Mouse (Mus musculus) heart, embryonic 12.5 days (tissue): ENCODE data around the gene Pfkl. TPM values are rescaled to one million over a fixed set of nuclear protein-coding genes. Genes with fewer than 3 reads are reported as not detected.

ENCODE experiments used
- ATAC-seq: fragments of 200-750 bp; cut with Nextera tagmentation; 2 replicates; pipeline ENCODE4 v1.8.0; 2017; ENCODE audit warnings: moderate TSS enrichment, moderate library complexity; ENCODE audit not compliant: insufficient number of reproducible peaks, low FRiP score
- H3K27ac ChIP-seq: fragments of 300-500 bp; sonication (generic); 2 replicates; pipeline ENCODE4 v1.5.1; 2016; ENCODE audit warnings: mild to moderate bottlenecking, moderate library complexity; ENCODE audit not compliant: poor library complexity, severe bottlenecking
- H3K27me3 ChIP-seq: fragments of 300-500 bp; sonication (generic); replicated peaks from 2 replicates; pipeline ENCODE4 v1.6.1; 2016; ENCODE audit warnings: mild to moderate bottlenecking, moderate library complexity
- H3K36me3 ChIP-seq: fragments of 300-500 bp; sonication (generic); 2 replicates; pipeline ENCODE4 v1.6.1; 2016; ENCODE audit warnings: mild to moderate bottlenecking, moderate library complexity
- H3K4me1 ChIP-seq: fragments of 300-500 bp; sonication (generic); replicated peaks from 2 replicates; pipeline ENCODE4 v1.6.1; 2016; ENCODE audit warnings: mild to moderate bottlenecking
- H3K4me2 ChIP-seq: fragments of 300-500 bp; sonication (generic); 2 replicates; pipeline ENCODE4 v1.6.1; 2016; ENCODE audit warnings: mild to moderate bottlenecking, moderate library complexity
- H3K4me3 ChIP-seq: fragments of 300-500 bp; sonication (generic); 2 replicates; pipeline ENCODE4 v1.5.1; 2016; ENCODE audit warnings: mild to moderate bottlenecking
- H3K9ac ChIP-seq: fragments of 300-500 bp; sonication (generic); 2 replicates; pipeline ENCODE4 v1.6.1; 2016; ENCODE audit warnings: mild to moderate bottlenecking, moderate library complexity
- H3K9me3 ChIP-seq: fragments of 300-500 bp; sonication (generic); replicated peaks from 2 replicates; pipeline ENCODE4 v1.6.1; 2016; ENCODE audit warnings: mild to moderate bottlenecking, moderate library complexity
- WGBS: fragments of 180-500 bp; shearing (Covaris S2); methylation state at CpG from one replicate; pipeline ENCODE4 v1.1.7; 2016; 5-methylcytosine and 5-hydroxymethylcytosine counted together
- polyA plus RNA-seq: library from polyadenylated mRNA; unstranded; fragments of >200 nt; fragmentation: Nextera tagmentation; extraction: Ambion mirVana; gene quantifications from 2 replicates; pipeline ENCODE4 v1.2.1, GENCODE M21; 2016

The Pfkl gene
- polyA plus RNA-seq, 1 experiment from 2014 or later: 226 TPM

GRCm38 (mm10) chr10:78000200-78000599 is 9.7 kb downstream of the Pfkl start:
- Histone ChIP-seq H3K4me2 (no peak overlapping the region), H3K9ac (no peak overlapping the region), H3K36me3 (peaks cover 95% of the 10 kb centered on the region), H3K9me3 (no peaks in the 10 kb centered on the region), H3K27ac (no peak overlapping the region), H3K4me1 (peaks cover 7% of the 10 kb centered on the region), H3K4me3 (no peak overlapping the region), H3K27me3 (no peaks in the 10 kb centered on the region)
- no peak for ATAC-seq
- WGBS: 98% methylated on average over 5 of the region's 5 CpGs

GRCm38 (mm10) chr10:77995639-77996038 is 14.2 kb downstream of the Pfkl start:
- no peaks in the 10 kb centered on the region for H3K4me1 ChIP-seq
- no peak overlapping the region for H3K27ac ChIP-seq
- no peak for ATAC-seq
- no peaks in the 10 kb centered on the region for H3K27me3 ChIP-seq
- no peak overlapping the region for H3K9ac ChIP-seq
- H3K4me2 ChIP-seq: no peak overlapping the region
- H3K4me3 ChIP-seq: no peak overlapping the region
- no peaks in the 10 kb centered on the region for H3K9me3 ChIP-seq
- H3K36me3 ChIP-seq: peaks cover 97% of the 10 kb centered on the region
- 88% methylated on average over 3 of the region's 3 CpGs for WGBS

GRCm38 (mm10) chr10:77985775-77986174 is 24.1 kb downstream of the Pfkl start:
- Histone ChIP-seq H3K4me3 (no peak overlapping the region), H3K27ac (no peak overlapping the region), H3K27me3 (no peaks in the 10 kb centered on the region), H3K4me1 (peaks cover 8% of the 10 kb centered on the region), H3K4me2 (no peak overlapping the region), H3K9ac (no peak overlapping the region), H3K36me3 (peaks cover 51% of the 10 kb centered on the region), H3K9me3 (no peaks in the 10 kb centered on the region)
- WGBS: 76% methylated on average over 5 of the region's 5 CpGs
- ATAC-seq: no peak

GRCm38 (mm10) chr10:77984660-77985059 is 25.2 kb downstream of the Pfkl start:
- Histone ChIP-seq H3K9me3 (no peaks in the 10 kb centered on the region), H3K4me2 (no peak overlapping the region), H3K4me3 (no peak overlapping the region), H3K27me3 (no peaks in the 10 kb centered on the region), H3K27ac (no peak overlapping the region), H3K36me3 (peaks cover 43% of the 10 kb centered on the region), H3K9ac (no peak overlapping the region), H3K4me1 (peaks cover 8% of the 10 kb centered on the region)
- ATAC-seq: peak; percentile 49; the same call in 1 of the 2 replicates
- WGBS: under 1% methylated on average over 4 of the region's 4 CpGs

- Histone ChIP-seq H3K27ac (no peak within 1 kb of the TSS), H3K9me3 (no peaks in the 10 kb centered on the region), H3K4me2 (peak within 1 kb of the TSS; percentile 83), H3K4me1 (peaks cover 13% of the 10 kb centered on the region), H3K9ac (peak within 1 kb of the TSS; percentile 79), H3K36me3 (peaks cover 11% of the 10 kb centered on the region; the same call in 1 of the 2 replicates), H3K4me3 (peak within 1 kb of the TSS; percentile 72), H3K27me3 (no peaks in the 10 kb centered on the region)
- peak; percentile 96 for ATAC-seq
- 1% methylated on average over 57 of the region's 57 CpGs for WGBS
These were observed 31.2 kb downstream of the Pfkl start, which contains the start of gene 1810043G02Rik for GRCm38 (mm10) chr10:77978351-77979350. 1810043G02Rik (plus strand) TSS chr10:77978524.

GRCm38 (mm10) chr10:77976458-77977150 is 33.3 kb downstream of the Pfkl start:
- peaks cover 7% of the 10 kb centered on the region; the same call in 1 of the 2 replicates for H3K36me3 ChIP-seq
- H3K9ac ChIP-seq: no peak overlapping the region
- 64% methylated on average over 8 of the region's 8 CpGs for WGBS
- H3K4me2 ChIP-seq: no peak overlapping the region
- no peaks in the 10 kb centered on the region for H3K27me3 ChIP-seq
- no peaks in the 10 kb centered on the region for H3K9me3 ChIP-seq
- H3K27ac ChIP-seq: no peak overlapping the region
- no peak overlapping the region for H3K4me3 ChIP-seq
- no peak for ATAC-seq
- peaks cover 11% of the 10 kb centered on the region for H3K4me1 ChIP-seq

GRCm38 (mm10) chr10:77975653-77976052 is 34.2 kb downstream of the Pfkl start:
- peaks cover 5% of the 10 kb centered on the region for H3K27me3 ChIP-seq
- ATAC-seq: no peak
- 4% methylated on average over 4 of the region's 4 CpGs for WGBS
- H3K36me3 ChIP-seq: peaks cover 2% of the 10 kb centered on the region; the same call in 1 of the 2 replicates
- H3K27ac ChIP-seq: no peak overlapping the region
- H3K4me3 ChIP-seq: no peak overlapping the region
- peaks cover 11% of the 10 kb centered on the region for H3K4me1 ChIP-seq
- no peak overlapping the region for H3K4me2 ChIP-seq
- no peak overlapping the region for H3K9ac ChIP-seq
- no peaks in the 10 kb centered on the region for H3K9me3 ChIP-seq

GRCm38 (mm10) chr10:77974811-77975210 is 35.1 kb downstream of the Pfkl start:
- Histone ChIP-seq H3K27ac (no peak overlapping the region), H3K36me3 (no peaks in the 10 kb centered on the region), H3K27me3 (peaks cover 14% of the 10 kb centered on the region), H3K4me3 (no peak overlapping the region), H3K9me3 (no peaks in the 10 kb centered on the region), H3K4me2 (no peak overlapping the region), H3K4me1 (peaks cover 11% of the 10 kb centered on the region), H3K9ac (no peak overlapping the region)
- 51% methylated on average over 5 of the region's 5 CpGs for WGBS
- ATAC-seq: no peak

GRCm38 (mm10) chr10:77974323-77974722 is 35.6 kb downstream of the Pfkl start:
- Histone ChIP-seq H3K27me3 (peaks cover 19% of the 10 kb centered on the region), H3K4me1 (peaks cover 15% of the 10 kb centered on the region), H3K4me3 (no peak overlapping the region), H3K36me3 (no peaks in the 10 kb centered on the region), H3K27ac (no peak overlapping the region), H3K9ac (no peak overlapping the region), H3K9me3 (no peaks in the 10 kb centered on the region), H3K4me2 (no peak overlapping the region)
- WGBS: 74% methylated on average over 5 of the region's 5 CpGs
- ATAC-seq: no peak

- Histone ChIP-seq H3K9me3 (no peaks in the 10 kb centered on the region), H3K27ac (no peak overlapping the region), H3K4me2 (no peak overlapping the region), H3K4me3 (no peak overlapping the region), H3K4me1 (peaks cover 8% of the 10 kb centered on the region), H3K27me3 (peaks cover 40% of the 10 kb centered on the region), H3K9ac (no peak overlapping the region), H3K36me3 (no peaks in the 10 kb centered on the region)
- WGBS: 58% methylated on average over 17 of the region's 17 CpGs
- no peak for ATAC-seq
These were observed 38.0 kb downstream of the Pfkl start for GRCm38 (mm10) chr10:77971709-77972553.
